Mouse (Mus musculus) bone marrow macrophage, adult 2 months (primary cell): ENCODE data around the gene Farp1.

Experiments used
- CTCF ChIP-seq: IDR thresholded peaks from 2 replicates; pipeline ENCODE4 v1.5.1; 2012; ENCODE audit warnings: low read depth, mild to moderate bottlenecking, low read length, moderate library complexity
- POLR2A ChIP-seq: IDR thresholded peaks from 2 replicates; pipeline ENCODE4 v1.6.1; 2012; ENCODE audit warnings: mild to moderate bottlenecking, low read depth, low read length, borderline replicate concordance

DNA sequence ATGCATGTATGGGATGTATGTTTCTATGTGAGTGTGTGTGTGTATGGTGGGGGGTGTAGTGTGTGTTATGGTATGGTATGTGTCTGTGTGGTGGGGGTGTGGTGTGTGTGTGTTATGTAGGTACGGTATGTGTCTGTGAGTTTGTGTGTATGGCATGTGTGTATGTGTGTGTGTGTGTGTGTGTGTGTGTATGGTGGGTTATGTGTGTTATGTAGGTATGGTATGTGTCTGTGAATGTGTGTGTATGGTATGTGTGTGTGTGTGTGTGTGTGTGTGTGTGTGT, 185.0 kb downstream of the Farp1 start:
- TF ChIP-seq POLR2A = no peak
- TF ChIP-seq CTCF = no peak
